Mouse (Mus musculus) megakaryocyte, embryonic 14.5 days (primary cell): Measurements from ENCODE around the gene Zfp988.
"Not testable (repeated sequence)": the region's sequence is repeated elsewhere in the genome, so short reads cannot be mapped to it uniquely, and the experiment has no call there.

Experiments
- FLI1 ChIP-seq: IDR thresholded peaks from 2 replicates; pipeline ENCODE4 v1.6.1; 2012; ENCODE audit warnings: low read length, inconsistent platforms, mixed read lengths
- GATA1 ChIP-seq: IDR thresholded peaks from 3 replicates; pipeline ENCODE4 v1.6.1; 2012; ENCODE audit warnings: mixed read lengths, low read length, inconsistent platforms, borderline replicate concordance

DNA sequence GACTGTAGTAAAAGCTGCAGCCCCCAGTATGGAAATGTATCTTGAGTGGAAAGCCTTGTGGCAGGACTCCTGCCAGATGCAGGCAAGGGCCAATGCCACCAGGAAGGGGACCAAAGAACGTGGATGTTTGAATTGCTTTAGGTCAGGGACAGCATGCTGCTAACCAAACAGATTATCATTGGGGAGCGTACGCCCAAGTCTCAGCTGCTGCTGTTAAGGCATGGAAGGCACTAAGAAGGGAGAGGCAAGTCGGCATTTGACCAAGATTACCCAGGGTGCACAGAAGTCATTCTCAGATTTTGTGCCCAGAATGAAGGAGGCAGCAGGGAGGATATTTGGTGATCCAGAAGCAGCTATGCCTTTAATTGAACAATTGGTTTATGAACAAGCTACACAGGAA is 35.4 kb upstream of the Zfp988 start:
- not testable (repeated sequence) for TF ChIP-seq GATA1, FLI1
